Comparison of ENCODE assay signal across 9 mouse cellular contexts in genomic region chr6:88065116-88065515, GRCm38 (mm10). TPM values are rescaled to one million over a fixed set of nuclear protein-coding genes. Genes with fewer than 3 reads are reported as not detected.
DNase-seq lines count a peak whose midpoint lies in the region; ATAC-seq and TF ChIP-seq lines count a peak whose summit lies in the region.
"Had no signal": no experiment of that assay in that cellular context is flagged by ENCODE, and none has a peak within 500 bp of the region (broad histone marks: within the 10 kb centered on the region; RNA-seq: fewer than 3 reads in every experiment).

No protein-coding gene starts in this region.

- peak overlapping the region; percentile 46 to 73 for H3K27ac ChIP-seq in heart, embryonic 14.5 days (replicated peaks in 1 of 2; ENCODE audit: control insufficient read depth in 1 of 2, insufficient read depth in 1 of 2, low read depth in 2 of 2, low read length in 2 of 2)
- peak overlapping the region; percentile 62 for H3K27ac ChIP-seq in liver, adult 2 months (replicated peaks; ENCODE audit: insufficient read depth, low read depth, low read length)
- H3K27ac ChIP-seq: limb, embryonic 15.5 days had no signal

- H3K4me1 ChIP-seq in heart, embryonic 14.5 days (ENCODE audit: control insufficient read depth in 2 of 2, insufficient read depth in 2 of 2, low read length in 2 of 2) = peaks cover 0 to 4% of the 10 kb centered on the region in 2 experiments; a peak in 1 of 4 replicates
- H3K4me1 ChIP-seq in liver, adult 2 months (ENCODE audit: control insufficient read depth, insufficient read depth, low read length) = peaks cover 17% of the 10 kb centered on the region

- no peak for TF ChIP-seq CTCF in liver, adult 2 months (IDR thresholded peaks at IDR 0.05; ENCODE audit: low read depth, low read length)

- DNase-seq in left cerebral cortex, postnatal 14 days (ENCODE audit: low spot score in 2 of 2) = peak; percentile 35 to 36
- DNase-seq in left cerebral cortex, adult 18-20 months (ENCODE audit: low spot score in 2 of 2) = no peak
- DNase-seq in adrenal gland, postnatal 10 days = peak; percentile 57
- no peak for DNase-seq in liver, adult 2 months (ENCODE audit: extremely low read depth, low read depth, low spot score)
- peak; percentile 29 for DNase-seq in splenic B cell, adult 2 months (ENCODE audit: low read depth, low spot score)
- DNase-seq in cerebellum, adult 11 months = no peak

- H3K27me3 ChIP-seq in heart, embryonic 14.5 days (ENCODE audit: control insufficient read depth, insufficient read depth, low read length) = no peaks in the 10 kb centered on the region
- no peaks in the 10 kb centered on the region for H3K27me3 ChIP-seq in liver, adult 2 months (ENCODE audit: control insufficient read depth, insufficient read depth, low read length)
- no peaks in the 10 kb centered on the region for H3K27me3 ChIP-seq in splenic B cell, adult 2 months (ENCODE audit: control insufficient read depth, insufficient read depth, low read length, poor library complexity, severe bottlenecking)
- H3K27me3 ChIP-seq: limb, embryonic 15.5 days had no signal

- no peak overlapping the region for H3K9ac ChIP-seq in heart, embryonic 14.5 days (ENCODE audit: low read length)
- H3K9ac ChIP-seq in liver, adult 2 months (ENCODE audit: low read depth, low read length) = no peak overlapping the region
- H3K9ac ChIP-seq: limb, embryonic 15.5 days had no signal

- no peak for ATAC-seq in heart, embryonic 14.5 days (ENCODE audit: insufficient number of reproducible peaks, insufficient read depth, low FRiP score, low read depth)
- no peak for ATAC-seq in CD4-positive, CD25-positive, alpha-beta regulatory T cell, adult 4 months

- no peak overlapping the region for H3K4me3 ChIP-seq in heart, embryonic 14.5 days (ENCODE audit: control insufficient read depth in 1 of 2, insufficient read depth in 1 of 2, low read depth in 1 of 2, low read length in 2 of 2)
- no peak overlapping the region for H3K4me3 ChIP-seq in liver, adult 2 months (ENCODE audit: insufficient read depth, low read depth, low read length)
- H3K4me3 ChIP-seq: limb, embryonic 15.5 days had no signal

- H3K9me3 ChIP-seq in heart, embryonic 14.5 days (ENCODE audit: control insufficient read depth, low read length) = no peaks in the 10 kb centered on the region
- H3K9me3 ChIP-seq: limb, embryonic 15.5 days had no signal

- no peak for TF ChIP-seq POLR2A in liver, adult 2 months (IDR thresholded peaks at IDR 0.05; ENCODE audit: extremely low read depth, insufficient read depth, low read length)

- intact Hi-C loops in left cerebral cortex, postnatal 14 days (cut with DNase I) = no loop called here

- no peaks in the 10 kb centered on the region for H3K36me3 ChIP-seq in heart, embryonic 14.5 days (ENCODE audit: control insufficient read depth, insufficient read depth, low read length)
- no peaks in the 10 kb centered on the region for H3K36me3 ChIP-seq in liver, adult 2 months (ENCODE audit: control insufficient read depth, insufficient read depth, low read length)
- no peaks in the 10 kb centered on the region for H3K36me3 ChIP-seq in splenic B cell, adult 2 months (ENCODE audit: control insufficient read depth, insufficient read depth, low read length, poor library complexity, severe bottlenecking)
- H3K36me3 ChIP-seq: limb, embryonic 15.5 days had no signal

- WGBS in heart, embryonic 14.5 days = 42% methylated on average over 4 of the region's 4 CpGs
- WGBS in liver, adult 2 months = 20% methylated on average over 4 of the region's 4 CpGs

- H3K79me2 ChIP-seq in liver, adult 2 months (ENCODE audit: control insufficient read depth, insufficient read depth, low read length) = no peaks in the 10 kb centered on the region

- no peak overlapping the region for H3K4me2 ChIP-seq in heart, embryonic 14.5 days (ENCODE audit: low read length)
- H3K4me2 ChIP-seq: limb, embryonic 15.5 days had no signal

RNA-seq across cellular contexts. Expression of gene Rpn1, which starts 19.2 kb away (rescaled TPM):
- 100 to 1,000 TPM; 166 to 168 TPM for total RNA-seq in left cerebral cortex, postnatal 14 days (2021)
- total RNA-seq in left cerebral cortex, adult 18-20 months (2021) = 100 to 1,000 TPM; 174 to 187 TPM
- total RNA-seq in adrenal gland, postnatal 10 days (2021) = 100 to 1,000 TPM; 156 to 182 TPM
- polyA plus RNA-seq in heart, embryonic 14.5 days (2014; fragmentation: Nextera tagmentation; extraction: Ambion mirVana) = 179 and 180 TPM in 2 replicates
- 124 and 153 TPM in 2 replicates for total RNA-seq in liver, adult 2 months (2014; rRNA removed)
- 121 and 149 TPM in 2 replicates for polyA plus RNA-seq in liver, adult 2 months (2012; rRNA removed)
- polyA plus RNA-seq in CD4-positive, CD25-positive, alpha-beta regulatory T cell, adult 4 months (2017; shearing (Covaris generic)) = 100 to 1,000 TPM; 108 to 117 TPM

RNA-seq across cellular contexts. Expression of gene Rab7, which starts 20.0 kb away (rescaled TPM):
- 100 to 1,000 TPM; 319 to 329 TPM for total RNA-seq in left cerebral cortex, postnatal 14 days (2021)
- total RNA-seq in left cerebral cortex, adult 18-20 months (2021) = 100 to 1,000 TPM; 341 to 343 TPM
- total RNA-seq in adrenal gland, postnatal 10 days (2021) = 100 to 1,000 TPM; 249 to 262 TPM
- polyA plus RNA-seq in heart, embryonic 14.5 days (2014; fragmentation: Nextera tagmentation; extraction: Ambion mirVana) = 234 and 241 TPM in 2 replicates
- 69.7 and 80.9 TPM in 2 replicates for total RNA-seq in liver, adult 2 months (2014; rRNA removed)
- polyA plus RNA-seq in liver, adult 2 months (2012; rRNA removed) = 134 and 145 TPM in 2 replicates
- 100 to 1,000 TPM; 264 to 299 TPM for polyA plus RNA-seq in CD4-positive, CD25-positive, alpha-beta regulatory T cell, adult 4 months (2017; shearing (Covaris generic))

Comparison
In these comparisons a context has a peak if more than half of its experiments do, and no peak if none do; other contexts are left out.
1. DNase-seq: peak in left cerebral cortex, postnatal 14 days (2 of 2), adrenal gland, postnatal 10 days (single experiment) and splenic B cell, adult 2 months (single experiment); none in left cerebral cortex, adult 18-20 months (0 of 2), liver, adult 2 months (single experiment) and cerebellum, adult 11 months (single experiment).